Mouse (Mus musculus): Measurements from ENCODE around the gene Pax2. TPM values are rescaled to one million over a fixed set of nuclear protein-coding genes. Genes with fewer than 3 reads are reported as not detected.

Gene Pax2
- total RNA-seq, 2 experiments from 2014 or later = not detected

- intact Hi-C loops (cut with DNase I) = loop anchor here (5.0 to 10.0 kb wide), 3 partner anchors 128 to 395 kb away; partner anchors contain the start of gene Tlx1
- no peak for DNase-seq (ENCODE audit: extremely low spot score in 1 of 2, low spot score in 2 of 2)
Observed at GRCm38 (mm10) chr19:44759531-44760118, 3.8 kb downstream of the Pax2 start.

GRCm38 (mm10) chr19:44760259-44761131 lies 4.7 kb downstream of the Pax2 start:
- intact Hi-C loops (cut with DNase I) = no loop called here

GRCm38 (mm10) chr19:44762121-44762621 lies 6.3 kb downstream of the Pax2 start:
- intact Hi-C loops (cut with DNase I) = no loop called here
- no peak for DNase-seq (ENCODE audit: extremely low spot score in 1 of 2, low spot score in 2 of 2)

More at GRCm38 (mm10) chr19:44760259-44761131, 4.7 kb downstream of the Pax2 start:
- DNase-seq (ENCODE audit: extremely low spot score in 1 of 2, low spot score in 2 of 2) = no peak

GRCm38 (mm10) chr19:44770268-44771050 lies 14.6 kb downstream of the Pax2 start:
- intact Hi-C loops (cut with DNase I) = no loop called here
- no peak for DNase-seq (ENCODE audit: extremely low spot score in 1 of 2, low spot score in 2 of 2)

GRCm38 (mm10) chr19:44771499-44771898 lies 15.7 kb downstream of the Pax2 start:
- DNase-seq (ENCODE audit: extremely low spot score in 1 of 2, low spot score in 2 of 2) = peak in 1 of 2 experiments; percentile 11
- intact Hi-C loops (cut with DNase I) = no loop called here

GRCm38 (mm10) chr19:44781987-44782386 lies 26.1 kb downstream of the Pax2 start:
- intact Hi-C loops (cut with DNase I) = no loop called here
- no peak for DNase-seq (ENCODE audit: extremely low spot score in 1 of 2, low spot score in 2 of 2)

GRCm38 (mm10) chr19:44784391-44784790 lies 28.5 kb downstream of the Pax2 start:
- DNase-seq (ENCODE audit: extremely low spot score in 1 of 2, low spot score in 2 of 2) = no peak
- intact Hi-C loops (cut with DNase I) = no loop called here

GRCm38 (mm10) chr19:44788488-44788887 lies 32.6 kb downstream of the Pax2 start:
- no peak for DNase-seq (ENCODE audit: extremely low spot score in 1 of 2, low spot score in 2 of 2)
- intact Hi-C loops (cut with DNase I) = no loop called here

GRCm38 (mm10) chr19:44791981-44792380 lies 36.1 kb downstream of the Pax2 start:
- DNase-seq (ENCODE audit: extremely low spot score in 1 of 2, low spot score in 2 of 2) = no peak
- intact Hi-C loops (cut with DNase I) = no loop called here

GRCm38 (mm10) chr19:44797110-44798060 lies 41.5 kb downstream of the Pax2 start:
- intact Hi-C loops (cut with DNase I) = no loop called here
- no peak for DNase-seq (ENCODE audit: extremely low spot score in 1 of 2, low spot score in 2 of 2)

GRCm38 (mm10) chr19:44798731-44799130 lies 42.9 kb downstream of the Pax2 start:
- intact Hi-C loops (cut with DNase I) = no loop called here
- DNase-seq (ENCODE audit: extremely low spot score in 1 of 2, low spot score in 2 of 2) = no peak

- intact Hi-C loops (cut with DNase I) = no loop called here
- DNase-seq (ENCODE audit: extremely low spot score in 1 of 2, low spot score in 2 of 2) = no peak
Observed at GRCm38 (mm10) chr19:44799156-44799555, 43.3 kb downstream of the Pax2 start.

- no peak for DNase-seq (ENCODE audit: extremely low spot score in 1 of 2, low spot score in 2 of 2)
- intact Hi-C loops (cut with DNase I) = no loop called here
Observed at GRCm38 (mm10) chr19:44800327-44800726, 44.5 kb downstream of the Pax2 start.

GRCm38 (mm10) chr19:44808734-44809133 lies 52.9 kb downstream of the Pax2 start:
- intact Hi-C loops (cut with DNase I) = no loop called here
- no peak for DNase-seq (ENCODE audit: extremely low spot score in 1 of 2, low spot score in 2 of 2)

GRCm38 (mm10) chr19:44812666-44813429 lies 57.0 kb downstream of the Pax2 start:
- DNase-seq (ENCODE audit: extremely low spot score in 1 of 2, low spot score in 2 of 2) = no peak
- intact Hi-C loops (cut with DNase I) = no loop called here

- no peak for DNase-seq (ENCODE audit: extremely low spot score in 1 of 2, low spot score in 2 of 2)
- intact Hi-C loops (cut with DNase I) = no loop called here
Observed at GRCm38 (mm10) chr19:44815111-44815510, 59.3 kb downstream of the Pax2 start.

- intact Hi-C loops (cut with DNase I) = no loop called here
- DNase-seq (ENCODE audit: extremely low spot score in 1 of 2, low spot score in 2 of 2) = no peak
Observed at GRCm38 (mm10) chr19:44817403-44818128, 61.7 kb downstream of the Pax2 start.

Measured in left cerebral cortex, postnatal 10 days (tissue).